Mouse (Mus musculus) forebrain, embryonic 11.5 days (tissue): ENCODE measurements at regions not wholly inside any gene's neighbourhood (a gene's known extent, or its start where the extent isn't known, plus 50 kb on each side); places are given as distances from the start of the nearest gene placed in this dataset.

Experiments
- ATAC-seq: fragments of 200-750 bp; cut with Nextera tagmentation; replicated peaks from 2 replicates; pipeline ENCODE4 v1.8.0; 2017; ENCODE audit warnings: moderate TSS enrichment; ENCODE audit not compliant: low FRiP score
- DNase-seq: peaks from one replicate; pipeline ENCODE4 v3.0.0-alpha.2; 2017; ENCODE audit warnings: low spot score
- H3K27ac ChIP-seq: fragments of 300-500 bp; sonication (generic); 2 replicates; pipeline ENCODE4 v1.5.1; 2014; ENCODE audit warnings: low read depth, low read length
- H3K27me3 ChIP-seq: fragments of 300-500 bp; sonication (generic); 2 replicates; pipeline ENCODE4 v1.6.1; 2014; ENCODE audit warnings: mild to moderate bottlenecking, low read length, mixed read lengths; ENCODE audit not compliant: control insufficient read depth, insufficient read depth
- H3K36me3 ChIP-seq: fragments of 300-500 bp; sonication (generic); 2 replicates; pipeline ENCODE4 v1.6.1; 2014; ENCODE audit warnings: mild to moderate bottlenecking, low read length, moderate library complexity, mixed read lengths; ENCODE audit not compliant: control insufficient read depth, insufficient read depth
- H3K4me1 ChIP-seq: fragments of 300-500 bp; sonication (generic); replicated peaks from 2 replicates; pipeline ENCODE4 v1.6.1; 2014; ENCODE audit warnings: low read length, mixed read lengths; ENCODE audit not compliant: control insufficient read depth, insufficient read depth
- H3K4me2 ChIP-seq: fragments of 300-500 bp; sonication (generic); 2 replicates; pipeline ENCODE4 v1.6.1; 2014; ENCODE audit warnings: low read depth, mild to moderate bottlenecking, low read length, moderate library complexity, mixed read lengths; ENCODE audit not compliant: severe bottlenecking
- H3K4me3 ChIP-seq: fragments of 300-500 bp; sonication (generic); 2 replicates; pipeline ENCODE4 v1.5.1; 2014; ENCODE audit warnings: low read depth, low read length
- H3K9ac ChIP-seq: fragments of 300-500 bp; sonication (generic); 2 replicates; pipeline ENCODE4 v1.6.1; 2014; ENCODE audit warnings: low read length
- H3K9me3 ChIP-seq: fragments of 300-500 bp; sonication (generic); 2 replicates; pipeline ENCODE4 v1.6.1; 2016; ENCODE audit warnings: low read length, mixed read lengths; ENCODE audit not compliant: control insufficient read depth
- WGBS: fragments of 180-500 bp; shearing (Covaris S2); extraction: QIAGEN DNeasy Blood & Tissue Kit; methylation state at CpG from one replicate; pipeline ENCODE4 v1.1.7; 2014; 5-methylcytosine and 5-hydroxymethylcytosine counted together

DNA sequence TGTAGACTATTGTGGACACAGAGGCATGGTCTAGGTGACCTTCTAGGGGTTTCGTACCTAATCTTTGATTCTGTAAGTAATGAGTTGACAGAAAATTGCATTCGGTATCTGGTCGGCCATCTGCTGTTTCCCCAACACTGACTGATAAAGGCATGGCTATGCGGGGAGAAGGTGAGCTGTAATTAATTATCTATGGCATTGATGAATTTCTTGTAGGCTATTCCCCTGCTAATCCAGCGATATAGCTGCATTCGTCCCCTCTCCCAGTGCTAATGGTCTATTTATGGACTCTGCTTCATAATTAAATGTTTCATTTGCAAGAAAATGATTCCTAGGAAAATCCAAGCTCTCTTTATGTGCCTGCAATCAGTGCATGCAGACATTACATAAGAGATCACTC, 136.5 kb downstream of the C1d start:
- Histone ChIP-seq H3K27me3 (no peaks in the 10 kb centered on the region), H3K9ac (no peak overlapping the region), H3K4me1 (no peaks in the 10 kb centered on the region), H3K4me3 (no peak overlapping the region), H3K9me3 (no peaks in the 10 kb centered on the region), H3K36me3 (no peaks in the 10 kb centered on the region), H3K4me2 (no peak overlapping the region), H3K27ac (no peak overlapping the region)
- DNase-seq: no peak
- 83% methylated on average over 6 of the region's 6 CpGs for WGBS
- no peak for ATAC-seq

DNA sequence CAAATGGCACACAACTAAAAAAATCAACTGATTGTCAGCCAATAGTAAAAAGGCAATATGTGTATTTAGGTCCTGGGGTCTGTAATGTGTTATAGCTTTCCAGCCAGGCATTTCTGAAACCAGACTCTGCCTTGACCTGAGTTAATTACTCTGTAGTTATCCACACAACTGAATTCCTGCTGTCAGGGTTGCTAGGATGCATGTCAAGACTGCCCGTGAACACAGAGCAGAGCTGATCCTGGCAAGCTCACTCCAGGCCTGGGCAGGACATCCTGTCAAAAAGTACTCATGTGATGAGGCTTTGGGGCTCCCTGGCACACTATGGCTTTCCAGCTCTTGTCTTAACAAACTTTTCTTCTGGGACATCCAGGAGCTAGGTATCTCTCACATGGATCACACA, 157.2 kb downstream of the C1d start:
- DNase-seq (peak; percentile 60), ATAC-seq (0 out of 2 replicates have a peak, but pooled peaks have one; percentile 62)
- no peaks in the 10 kb centered on the region for H3K27me3 ChIP-seq
- no peaks in the 10 kb centered on the region; the same call in 1 of the 2 replicates for H3K4me1 ChIP-seq
- no peaks in the 10 kb centered on the region for H3K9me3 ChIP-seq
- no peak overlapping the region for H3K27ac ChIP-seq
- 38% methylated on average over 1 of the region's 1 CpGs for WGBS
- H3K4me3 ChIP-seq: no peak overlapping the region
- no peak overlapping the region for H3K9ac ChIP-seq
- no peaks in the 10 kb centered on the region for H3K36me3 ChIP-seq
- no peak overlapping the region for H3K4me2 ChIP-seq

DNA sequence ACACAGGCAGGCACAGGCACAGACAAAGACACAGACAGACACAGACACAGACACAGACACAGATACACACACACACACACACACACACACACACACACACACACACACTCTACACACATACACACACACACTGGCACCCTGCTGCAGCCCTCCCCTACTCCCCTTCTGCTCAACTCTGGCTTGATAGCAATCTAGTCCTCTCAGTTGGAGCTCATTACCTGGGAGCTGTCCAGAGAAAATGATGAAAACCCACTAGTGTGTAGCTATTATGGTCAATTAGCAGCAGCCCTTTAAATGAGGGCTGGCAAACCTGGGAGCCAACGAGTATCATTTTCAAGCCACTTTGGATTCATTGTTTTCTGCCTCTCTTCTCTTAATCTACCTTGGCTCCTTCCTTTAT, 157.8 kb downstream of the C1d start:
- Histone ChIP-seq H3K4me1 (no peaks in the 10 kb centered on the region; the same call in 1 of the 2 replicates), H3K9ac (no peak overlapping the region), H3K9me3 (no peaks in the 10 kb centered on the region), H3K27ac (no peak overlapping the region), H3K4me2 (no peak overlapping the region), H3K4me3 (no peak overlapping the region), H3K36me3 (no peaks in the 10 kb centered on the region), H3K27me3 (no peaks in the 10 kb centered on the region)
- 35% methylated on average over 1 of the region's 1 CpGs for WGBS
- DNase-seq (no peak), ATAC-seq (peak; percentile 71; the same call in 1 of the 2 replicates)

GRCm38 (mm10) chr11:17417656-17418289, 160.4 kb downstream of the C1d start:
- H3K9ac ChIP-seq: no peak overlapping the region
- H3K27ac ChIP-seq: no peak overlapping the region
- no peaks in the 10 kb centered on the region for H3K36me3 ChIP-seq
- WGBS: 72% methylated on average over 4 of the region's 4 CpGs
- H3K4me1 ChIP-seq: no peaks in the 10 kb centered on the region; the same call in 1 of the 2 replicates
- H3K27me3 ChIP-seq: no peaks in the 10 kb centered on the region
- peak; percentile 50 for DNase-seq
- ATAC-seq: peak; percentile 64
- no peak overlapping the region for H3K4me2 ChIP-seq
- no peak overlapping the region for H3K4me3 ChIP-seq
- H3K9me3 ChIP-seq: no peaks in the 10 kb centered on the region; the same call in 1 of the 2 replicates

DNA sequence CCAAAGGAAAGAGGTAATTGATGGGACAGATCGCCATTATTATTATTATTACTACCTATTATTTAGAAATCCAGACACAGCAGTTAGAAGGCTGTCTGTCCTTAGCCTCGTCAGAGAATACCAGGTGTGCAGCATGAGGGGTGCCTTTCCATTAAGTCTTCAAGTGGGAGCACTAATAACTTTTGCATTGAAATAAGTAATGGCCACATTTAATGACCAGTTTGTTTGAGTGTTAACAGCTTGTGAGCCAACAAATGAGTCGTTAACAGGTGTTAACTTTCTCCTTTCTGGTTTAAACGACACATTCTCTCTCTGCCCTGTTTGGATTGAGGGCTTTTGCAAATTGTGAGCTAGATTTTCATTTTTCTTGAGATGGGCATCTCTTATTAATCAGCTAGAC, 184.8 kb downstream of the C1d start:
- no peak for DNase-seq
- H3K27me3 ChIP-seq: no peaks in the 10 kb centered on the region
- H3K4me2 ChIP-seq: no peak overlapping the region
- H3K9ac ChIP-seq: no peak overlapping the region
- WGBS: 52% methylated on average over 4 of the region's 4 CpGs
- no peak overlapping the region for H3K4me3 ChIP-seq
- no peaks in the 10 kb centered on the region for H3K9me3 ChIP-seq
- no peaks in the 10 kb centered on the region for H3K36me3 ChIP-seq
- H3K27ac ChIP-seq: no peak overlapping the region
- ATAC-seq: no peak
- no peaks in the 10 kb centered on the region for H3K4me1 ChIP-seq

DNA sequence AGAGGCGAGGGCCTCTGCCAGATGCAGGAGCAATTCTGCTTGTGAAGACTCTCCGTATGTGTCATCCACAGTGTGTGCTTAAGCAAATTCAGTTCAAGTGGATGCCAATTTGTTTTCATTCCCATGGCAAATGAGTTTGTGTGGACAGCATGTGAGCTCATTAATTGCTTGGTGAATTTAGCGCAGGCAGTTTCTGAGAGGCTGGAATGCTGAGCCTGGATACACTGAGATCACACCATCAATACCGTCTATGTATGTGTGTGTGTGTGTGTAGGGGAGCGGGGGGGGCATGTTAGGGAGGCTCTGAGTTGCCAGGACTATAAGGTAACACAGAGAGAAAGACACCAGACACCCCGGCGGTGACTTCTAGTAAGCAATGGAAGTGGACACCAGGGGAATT, 191.9 kb downstream of the C1d start:
- no peak overlapping the region for H3K27ac ChIP-seq
- no peak for ATAC-seq
- no peak overlapping the region for H3K9ac ChIP-seq
- no peak for DNase-seq
- H3K4me2 ChIP-seq: no peak overlapping the region
- H3K36me3 ChIP-seq: no peaks in the 10 kb centered on the region
- 85% methylated on average over 7 of the region's 7 CpGs for WGBS
- no peaks in the 10 kb centered on the region for H3K27me3 ChIP-seq
- H3K9me3 ChIP-seq: no peaks in the 10 kb centered on the region
- no peaks in the 10 kb centered on the region for H3K4me1 ChIP-seq
- H3K4me3 ChIP-seq: no peak overlapping the region

DNA sequence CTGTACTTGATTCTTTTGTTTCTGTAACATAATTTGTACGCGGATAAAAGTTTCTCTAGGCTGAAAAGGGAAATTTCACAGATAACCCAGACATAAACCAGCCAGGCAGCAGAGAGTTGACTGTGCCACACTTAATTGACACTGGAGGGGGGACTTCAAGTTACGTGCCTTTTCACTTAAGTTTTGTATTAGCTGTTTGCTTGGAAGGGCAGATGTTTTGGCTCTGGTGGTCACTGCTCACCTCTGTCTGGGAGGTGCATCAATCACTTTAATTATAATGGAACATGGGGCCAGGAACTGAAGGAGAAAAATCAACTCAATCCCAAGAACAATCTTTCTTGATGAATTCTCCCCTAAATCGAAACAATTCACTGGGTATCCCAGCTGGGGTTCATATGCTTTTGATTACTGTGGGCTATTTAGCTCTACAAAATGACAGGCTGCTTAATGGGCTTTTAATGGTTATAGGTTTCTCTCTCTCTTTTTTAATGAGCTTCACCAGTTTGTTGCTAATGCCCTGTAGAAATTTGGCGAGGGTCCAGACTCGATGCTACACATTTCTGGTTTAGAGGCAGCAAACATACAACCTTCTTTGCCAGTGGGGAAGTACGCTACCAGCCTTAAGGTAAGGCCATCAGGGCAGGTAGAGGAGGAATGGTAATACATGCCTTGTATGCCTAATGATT, 193.1 kb downstream of the C1d start:
- no peak overlapping the region for H3K4me2 ChIP-seq
- H3K27me3 ChIP-seq: no peaks in the 10 kb centered on the region
- H3K9ac ChIP-seq: no peak overlapping the region
- no peak for ATAC-seq
- 75% methylated on average over 7 of the region's 7 CpGs for WGBS
- H3K4me1 ChIP-seq: no peaks in the 10 kb centered on the region
- no peaks in the 10 kb centered on the region for H3K9me3 ChIP-seq
- H3K36me3 ChIP-seq: no peaks in the 10 kb centered on the region
- H3K27ac ChIP-seq: no peak overlapping the region
- no peak for DNase-seq
- H3K4me3 ChIP-seq: no peak overlapping the region

DNA sequence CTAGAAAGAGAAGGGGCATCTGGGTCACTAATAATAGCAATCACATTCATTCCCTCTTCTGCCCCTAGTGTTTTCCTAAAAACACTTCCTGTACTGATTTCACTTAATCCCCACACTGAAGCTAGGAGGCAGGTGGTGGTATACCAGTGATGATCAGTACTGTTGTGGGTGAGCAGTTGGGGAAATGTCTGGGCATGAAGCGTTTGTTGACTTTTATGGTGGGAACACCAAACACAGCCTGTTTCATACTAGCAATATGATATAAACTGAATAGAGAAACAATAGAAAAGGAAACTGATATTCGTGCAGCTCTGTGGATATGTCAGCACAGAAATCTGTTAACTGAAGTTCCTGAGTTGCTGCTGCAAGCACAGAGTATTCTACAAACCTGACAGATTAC, 194.1 kb downstream of the C1d start:
- 95% methylated on average over 2 of the region's 2 CpGs for WGBS
- H3K36me3 ChIP-seq: no peaks in the 10 kb centered on the region
- no peak overlapping the region for H3K4me3 ChIP-seq
- DNase-seq: no peak
- H3K9me3 ChIP-seq: no peaks in the 10 kb centered on the region
- no peak for ATAC-seq
- no peak overlapping the region for H3K27ac ChIP-seq
- H3K4me1 ChIP-seq: no peaks in the 10 kb centered on the region
- H3K4me2 ChIP-seq: no peak overlapping the region
- no peak overlapping the region for H3K9ac ChIP-seq
- no peaks in the 10 kb centered on the region for H3K27me3 ChIP-seq

DNA sequence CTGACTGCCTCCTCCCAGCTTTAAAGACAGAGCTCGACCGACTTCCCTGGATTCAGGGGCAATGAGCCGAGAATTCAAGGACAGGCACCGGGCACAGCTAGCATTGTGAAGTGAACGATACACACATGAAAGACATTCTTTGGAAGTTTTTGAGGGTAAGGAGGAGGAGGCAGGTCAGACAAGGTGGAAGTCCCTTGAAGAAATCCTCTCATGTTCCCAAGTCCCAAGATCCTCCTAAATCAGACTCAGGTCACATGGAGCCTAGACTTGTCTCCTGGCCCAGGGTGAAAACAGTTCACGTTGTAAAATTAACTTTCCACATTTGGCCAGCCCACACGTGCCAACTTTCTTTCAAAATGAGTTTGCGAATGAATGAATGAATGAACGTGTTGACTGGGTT, 196.2 kb downstream of the C1d start:
- DNase-seq: no peak
- H3K27me3 ChIP-seq: peaks cover 8% of the 10 kb centered on the region
- ATAC-seq: no peak
- no peaks in the 10 kb centered on the region for H3K4me1 ChIP-seq
- H3K27ac ChIP-seq: no peak overlapping the region
- H3K4me2 ChIP-seq: no peak overlapping the region
- no peaks in the 10 kb centered on the region for H3K36me3 ChIP-seq
- H3K9ac ChIP-seq: no peak overlapping the region
- H3K9me3 ChIP-seq: no peaks in the 10 kb centered on the region
- WGBS: 63% methylated on average over 9 of the region's 9 CpGs
- no peak overlapping the region for H3K4me3 ChIP-seq
